Mouse (Mus musculus) retina, postnatal 1 day (tissue): ENCODE results near the gene Atf2.
"Not testable (repeated sequence)": the region's sequence is repeated elsewhere in the genome, so short reads cannot be mapped to it uniquely, and the experiment has no call there.

Source experiments
- DNase-seq: peaks from one replicate; pipeline ENCODE4 v3.0.0-alpha.2; 2012

Atf2 gene

DNA sequence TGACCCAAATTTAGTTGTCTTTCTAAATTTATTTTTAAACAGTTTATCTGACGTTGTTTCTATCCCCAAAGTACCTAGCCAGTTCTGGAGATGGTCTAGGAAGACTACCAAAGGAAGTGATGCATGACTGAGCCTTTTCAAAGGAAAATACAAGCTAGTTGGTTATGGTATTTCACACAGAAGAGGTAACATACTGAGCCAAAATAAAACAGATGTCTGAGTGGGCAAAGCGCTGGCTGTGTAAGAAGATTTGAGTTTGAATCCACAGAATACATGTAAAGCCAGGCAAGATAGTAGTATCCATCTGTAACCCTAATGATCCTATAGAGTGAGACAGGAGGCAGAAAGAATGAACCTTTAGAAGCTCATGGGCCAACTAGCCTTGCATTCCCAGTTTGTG is 14.5 kb downstream of the Atf2 start:
- no peak for DNase-seq

DNA sequence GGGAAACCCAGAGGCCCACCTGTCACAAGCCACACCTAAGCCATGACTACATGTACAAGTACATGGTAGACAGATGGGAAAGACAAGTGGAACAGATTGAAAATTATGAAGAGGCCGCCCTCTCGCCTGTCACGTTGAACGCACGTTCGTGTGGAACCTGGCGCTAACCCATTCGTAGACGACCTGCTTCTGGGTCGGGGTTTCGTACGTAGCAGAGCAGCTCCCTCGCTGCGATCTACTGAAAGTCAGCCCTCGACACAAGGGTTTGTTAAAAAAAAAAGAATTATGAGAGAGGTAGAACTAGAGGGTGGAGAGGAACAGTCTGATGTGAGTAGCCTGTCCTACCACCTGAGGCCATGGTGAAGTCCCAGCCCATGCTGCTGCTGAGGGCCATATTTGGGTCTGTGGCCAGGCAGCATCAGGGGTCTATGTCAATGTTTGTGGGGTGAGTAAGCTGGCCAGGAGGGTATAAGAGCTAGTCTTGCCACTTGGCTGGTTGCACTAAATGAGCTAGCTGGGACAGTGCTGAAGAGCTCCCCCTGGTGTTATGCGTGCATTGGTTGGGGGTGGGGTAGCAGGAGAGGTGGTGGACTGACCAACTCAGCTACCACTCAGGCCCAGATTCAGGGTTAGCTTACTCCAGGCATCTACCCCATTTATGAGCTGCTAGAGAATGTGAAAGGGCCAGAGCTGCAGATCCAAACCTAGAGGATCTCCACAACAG is 24.5 kb downstream of the Atf2 start:
- DNase-seq, result peak; percentile 40

DNA sequence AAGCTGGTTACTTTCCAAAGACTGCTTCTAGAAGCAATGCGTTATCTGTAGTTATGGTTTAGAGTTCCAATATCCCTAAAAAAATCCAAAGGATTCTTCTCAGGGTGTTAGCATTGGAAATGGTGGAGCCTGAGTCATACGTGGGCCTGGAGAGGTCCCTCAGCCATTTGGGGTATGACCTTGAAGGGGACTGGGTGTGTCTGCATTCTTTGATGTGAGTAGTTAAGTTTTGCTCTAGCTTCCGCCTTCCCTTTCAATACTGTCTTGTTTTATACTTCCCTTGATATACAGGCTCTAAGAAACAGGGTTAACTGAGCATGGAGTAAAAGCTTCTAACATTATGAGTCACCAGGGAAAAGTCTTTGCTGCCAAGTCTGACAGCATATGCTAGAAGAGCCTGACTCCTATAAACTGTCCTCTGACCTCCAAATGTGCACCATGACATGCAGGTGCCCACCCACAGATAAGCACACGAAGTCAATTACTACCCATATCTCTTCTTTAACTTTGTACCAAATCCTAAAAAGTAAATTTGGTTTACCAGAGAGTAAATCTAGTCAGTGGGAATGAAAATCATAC is 32.3 kb downstream of the Atf2 start:
- DNase-seq, result no peak

DNA sequence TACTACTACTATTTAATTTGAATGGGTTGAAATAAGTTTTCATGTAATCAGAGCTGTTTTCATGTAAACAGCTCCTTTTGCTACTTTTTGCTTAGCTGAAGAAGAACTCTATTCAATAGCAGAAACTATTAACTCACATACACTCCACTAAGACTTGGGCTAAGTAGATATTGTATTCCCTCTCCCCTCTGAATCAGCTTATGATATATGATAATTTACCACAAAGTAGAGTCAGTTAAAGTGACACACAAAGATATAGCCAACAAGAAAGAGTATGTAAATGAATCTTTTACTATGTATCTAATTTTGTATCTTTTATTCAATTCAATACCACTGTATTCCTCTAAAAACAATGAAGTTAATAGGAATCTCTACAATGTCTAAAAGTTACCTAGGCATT is 35.1 kb downstream of the Atf2 start:
- DNase-seq, result no peak

DNA sequence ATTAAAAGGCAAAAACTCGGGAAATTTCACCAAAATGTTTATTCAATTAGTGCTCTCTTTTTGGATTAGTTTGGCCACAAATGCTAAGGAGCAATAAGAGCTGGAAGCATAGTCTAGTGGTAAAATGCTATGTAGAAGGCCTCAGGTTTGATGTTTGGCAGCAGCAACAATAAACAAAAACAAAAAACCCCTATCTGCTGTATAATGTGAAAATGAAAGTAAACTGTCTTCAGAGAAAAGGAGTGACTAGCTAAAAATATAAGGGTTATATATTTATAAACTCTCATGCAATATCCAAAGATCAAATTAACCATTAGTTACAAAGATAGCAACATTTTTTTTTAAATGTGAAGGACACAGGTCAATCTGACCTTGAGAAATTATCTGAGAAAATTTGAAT is 36.2 kb downstream of the Atf2 start:
- no peak for DNase-seq

DNA sequence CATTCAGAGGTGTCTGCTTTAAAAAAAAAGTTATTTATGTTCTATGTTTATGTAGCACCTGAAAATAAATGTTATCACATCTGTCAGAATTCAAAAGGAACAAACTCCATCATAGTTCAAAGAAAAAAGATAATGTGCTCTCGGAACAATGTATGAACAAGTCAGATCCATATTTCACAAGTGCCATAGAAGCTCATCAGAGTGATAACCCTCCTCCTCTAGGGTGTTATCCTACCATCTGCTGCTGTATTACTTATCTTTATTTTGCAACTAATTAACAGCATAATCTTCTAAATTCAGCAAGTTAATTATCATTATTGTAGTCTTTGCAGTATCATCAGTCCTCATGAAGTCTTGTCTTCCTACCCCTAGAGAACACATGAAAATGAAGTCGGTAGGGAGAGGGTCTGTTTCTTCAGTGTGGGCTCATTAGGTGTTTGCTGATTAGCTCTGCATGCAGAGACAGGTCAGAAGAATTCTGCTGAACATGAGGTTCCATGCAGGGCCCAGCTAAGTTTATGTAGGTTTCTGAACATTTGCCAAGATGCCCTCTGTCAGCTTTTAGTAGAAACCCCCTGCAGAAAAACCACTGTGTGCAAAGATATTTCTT is 57.9 kb downstream of the Atf2 start:
- peak; percentile 18 for DNase-seq

DNA sequence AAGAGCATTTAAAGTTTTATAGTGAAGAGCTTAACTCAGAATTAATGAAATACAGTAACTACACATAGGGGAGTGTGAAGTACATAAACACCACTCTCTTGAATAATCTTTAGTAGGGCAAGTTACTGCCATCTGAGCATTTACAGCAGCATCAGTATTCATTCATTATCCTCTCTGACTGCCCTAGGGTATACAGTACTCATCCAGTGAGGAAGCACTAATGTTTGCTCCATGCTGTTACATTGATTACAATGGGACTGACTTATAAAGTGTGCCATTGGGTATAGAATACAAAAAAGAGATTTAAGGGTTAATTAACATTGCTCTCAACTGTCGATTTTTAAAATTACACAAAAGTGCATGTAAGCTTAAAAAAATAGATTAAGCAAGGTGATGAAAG is 59.2 kb downstream of the Atf2 start:
- peak; percentile 19 for DNase-seq

DNA sequence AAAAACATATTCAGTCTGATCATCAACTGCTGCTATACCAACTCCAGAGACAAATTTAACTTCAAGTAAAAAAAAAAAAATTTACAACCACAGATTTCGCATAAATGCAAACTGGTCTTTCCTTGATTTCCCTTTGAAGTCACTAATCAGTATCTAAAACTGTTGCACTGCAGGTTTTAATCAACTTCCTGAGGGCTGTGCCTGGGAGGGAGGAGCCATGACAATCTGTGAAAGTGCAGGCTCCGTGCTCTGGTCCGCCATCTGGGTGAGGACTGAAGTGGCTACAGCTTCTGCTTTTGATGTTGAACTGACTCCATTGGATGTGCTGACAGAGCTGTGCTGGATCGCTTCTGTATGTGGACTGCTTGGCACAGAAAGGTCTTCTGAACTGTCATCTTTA is 73.7 kb downstream of the Atf2 start:
- no peak for DNase-seq

DNA sequence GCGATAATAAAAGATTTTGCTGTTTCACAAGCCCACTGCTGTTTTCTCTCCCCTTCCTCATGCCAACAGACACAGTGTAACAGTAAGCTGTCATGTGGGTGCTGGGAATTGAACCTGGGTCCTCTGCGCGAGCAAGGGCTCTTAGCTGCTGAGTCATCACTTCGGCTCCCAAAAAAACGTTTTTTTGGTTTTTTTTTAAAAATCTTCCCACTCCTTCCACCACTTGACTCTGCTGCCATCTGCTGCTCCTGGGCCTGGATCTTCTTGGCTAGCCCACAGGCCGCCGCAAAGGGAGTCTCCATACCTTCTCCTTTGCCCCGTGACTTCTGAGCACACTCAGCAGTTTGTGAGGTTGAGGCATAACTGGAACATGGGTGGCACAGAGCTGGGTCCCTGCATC is 84.8 kb downstream of the Atf2 start:
- no peak for DNase-seq

DNA sequence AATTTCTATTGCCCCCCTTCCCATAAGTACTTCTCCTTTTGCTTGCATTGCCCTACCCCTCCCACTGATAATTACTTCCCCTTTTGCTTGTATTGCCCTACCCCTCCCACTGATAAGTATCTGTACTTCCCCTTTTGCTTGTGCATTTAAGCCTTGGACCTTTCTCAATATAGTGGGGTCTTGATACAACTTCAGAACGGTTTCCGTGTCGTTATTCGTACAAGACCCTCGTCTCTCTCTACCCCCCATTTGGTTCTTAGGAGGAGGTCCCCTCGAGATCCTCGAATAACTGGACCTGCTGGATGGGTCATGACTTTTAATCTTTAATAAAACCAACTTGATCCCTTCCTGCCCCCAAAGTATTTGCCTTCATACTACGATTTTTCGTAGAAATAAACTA is 92.3 kb downstream of the Atf2 start:
- not testable (repeated sequence) for DNase-seq

DNA sequence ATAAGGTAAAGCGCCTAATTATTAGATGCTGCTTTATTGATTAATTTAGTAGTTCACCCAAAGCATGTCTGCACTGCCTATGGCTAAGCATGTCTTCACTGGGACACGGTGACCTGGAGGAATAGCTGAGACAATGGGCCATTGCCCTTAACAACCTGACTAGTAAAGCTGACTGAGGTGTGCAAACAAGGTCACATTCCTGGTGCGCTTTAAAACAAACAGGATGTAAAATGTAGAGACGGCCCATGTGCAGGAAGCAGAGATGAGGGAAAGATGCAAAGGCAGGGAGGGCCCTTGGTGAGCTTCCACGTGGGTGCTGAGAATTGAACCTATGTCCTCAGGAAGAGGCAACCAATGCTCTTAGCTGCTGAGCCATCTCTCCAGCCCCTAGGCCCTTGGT is 93.7 kb downstream of the Atf2 start:
- no peak for DNase-seq

DNA sequence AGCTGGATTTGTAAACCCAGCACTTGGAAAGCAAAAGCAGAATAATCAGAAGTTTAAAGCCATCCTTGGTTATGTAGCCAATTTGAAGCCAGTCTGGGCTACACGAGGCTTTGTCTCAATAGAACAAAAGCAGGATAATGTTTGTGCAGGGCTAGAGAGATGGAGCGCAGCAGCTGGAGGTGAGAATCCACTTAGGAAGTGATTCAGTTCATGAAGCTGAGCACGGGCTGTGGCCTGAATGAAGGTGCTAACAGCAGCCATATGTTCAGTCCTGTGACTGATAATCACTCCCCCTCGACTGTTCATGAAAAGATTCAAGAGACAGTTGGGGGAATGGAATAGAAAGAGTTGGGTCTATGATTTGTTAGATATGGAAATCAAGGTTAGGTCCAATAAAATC is 94.3 kb downstream of the Atf2 start:
- DNase-seq, result no peak

DNA sequence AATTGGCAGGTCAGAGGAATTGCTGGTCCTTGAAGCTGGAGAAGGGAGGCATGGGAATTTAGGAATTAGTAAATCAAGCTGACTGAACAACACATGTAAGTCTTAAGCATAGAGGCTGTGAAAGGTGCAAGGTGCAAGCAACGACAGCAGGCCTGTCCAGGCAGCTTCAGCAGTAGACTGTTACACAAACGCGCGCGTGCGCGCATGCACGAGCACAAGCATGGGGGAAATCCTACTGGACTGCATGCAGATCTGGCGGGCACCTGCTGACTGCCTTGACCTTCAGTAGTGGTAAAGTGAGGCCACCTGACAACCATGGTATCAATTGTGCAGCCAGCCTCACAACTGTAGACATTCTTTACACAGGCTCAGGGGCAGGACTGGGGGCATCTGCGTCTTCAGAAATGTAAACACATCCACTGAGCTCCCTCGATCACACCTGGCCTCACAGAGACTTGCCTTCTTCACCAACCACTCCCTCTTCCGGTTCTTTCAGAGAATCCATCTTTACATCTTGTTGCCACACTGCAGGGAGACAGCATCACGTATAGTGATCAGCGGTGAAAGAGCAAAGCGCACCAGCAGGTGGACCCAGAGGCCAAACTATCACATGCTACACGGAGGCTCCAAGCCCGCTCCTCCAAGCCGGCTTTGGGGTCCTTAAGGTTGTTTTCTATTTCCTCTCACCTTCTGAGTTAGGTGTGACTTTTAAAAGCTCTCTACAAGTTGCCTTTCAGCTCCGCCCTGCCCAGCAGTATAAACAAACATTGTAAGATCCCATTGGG is 100.4 kb downstream of the Atf2 start:
- peak; percentile 47 for DNase-seq

DNA sequence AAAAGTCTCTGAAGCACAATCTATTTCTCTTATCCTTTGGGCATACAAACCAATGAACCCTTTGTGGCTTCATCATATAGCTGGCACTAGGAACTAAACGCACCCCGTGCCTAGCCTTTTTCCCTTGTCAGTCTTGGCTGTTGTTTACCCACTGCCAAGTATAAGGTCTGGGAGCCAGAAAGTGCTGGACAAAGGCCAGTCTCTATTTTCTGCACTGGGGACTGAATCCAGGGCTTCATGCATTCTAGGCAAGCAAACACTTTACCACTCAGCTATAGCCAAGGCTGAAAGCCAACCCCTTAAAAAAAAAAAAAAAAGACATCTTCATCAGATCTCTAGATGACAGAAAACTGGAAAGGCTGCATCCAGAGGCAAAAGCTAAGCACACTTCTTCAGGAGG is 102.1 kb downstream of the Atf2 start:
- no peak for DNase-seq

DNA sequence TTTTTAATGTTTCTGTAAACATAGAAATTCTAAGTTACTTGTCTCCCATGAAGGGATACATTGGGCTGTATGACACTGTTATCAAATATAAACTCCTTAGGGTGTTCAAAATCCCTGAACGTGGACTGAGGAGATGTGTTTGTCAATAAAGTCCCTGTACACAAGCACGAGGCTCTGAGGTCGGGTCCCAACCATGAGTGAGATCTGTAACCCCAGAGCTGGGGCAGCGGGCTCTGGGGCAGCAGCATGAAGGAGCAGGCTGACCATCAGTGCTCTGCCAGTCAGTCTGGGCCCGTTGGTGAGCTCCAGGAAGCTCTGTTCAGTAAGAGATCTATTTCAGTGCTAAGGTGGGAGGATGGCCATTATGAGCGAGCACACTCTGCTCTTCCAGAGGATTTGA is 104.0 kb downstream of the Atf2 start:
- no peak for DNase-seq

DNA sequence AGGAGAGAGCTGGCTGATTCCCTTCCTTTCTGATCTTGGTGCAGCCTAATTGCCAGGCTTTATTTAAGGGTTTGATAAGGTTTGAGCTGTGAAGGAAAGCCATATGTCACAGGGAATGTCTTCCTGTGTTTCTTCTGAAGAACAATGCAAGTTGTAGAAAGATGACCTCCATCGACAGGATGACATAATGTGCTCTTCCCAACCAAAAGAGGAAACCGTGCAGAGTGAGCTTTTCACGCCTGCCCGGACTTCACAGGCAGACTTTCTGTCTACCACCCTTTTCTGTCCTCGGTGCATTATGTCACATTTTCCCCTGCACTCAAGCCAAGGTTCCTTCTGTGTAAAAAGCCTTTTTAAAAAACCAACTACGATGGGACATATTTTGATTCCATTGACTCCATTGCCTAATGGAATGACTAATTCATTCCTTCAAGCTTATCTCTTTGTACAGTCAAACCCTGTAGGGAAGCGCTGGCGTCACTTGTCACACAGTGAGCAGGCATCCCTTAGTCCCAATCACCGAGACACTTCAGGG is 110.0 kb downstream of the Atf2 start:
- DNase-seq, result no peak

DNA sequence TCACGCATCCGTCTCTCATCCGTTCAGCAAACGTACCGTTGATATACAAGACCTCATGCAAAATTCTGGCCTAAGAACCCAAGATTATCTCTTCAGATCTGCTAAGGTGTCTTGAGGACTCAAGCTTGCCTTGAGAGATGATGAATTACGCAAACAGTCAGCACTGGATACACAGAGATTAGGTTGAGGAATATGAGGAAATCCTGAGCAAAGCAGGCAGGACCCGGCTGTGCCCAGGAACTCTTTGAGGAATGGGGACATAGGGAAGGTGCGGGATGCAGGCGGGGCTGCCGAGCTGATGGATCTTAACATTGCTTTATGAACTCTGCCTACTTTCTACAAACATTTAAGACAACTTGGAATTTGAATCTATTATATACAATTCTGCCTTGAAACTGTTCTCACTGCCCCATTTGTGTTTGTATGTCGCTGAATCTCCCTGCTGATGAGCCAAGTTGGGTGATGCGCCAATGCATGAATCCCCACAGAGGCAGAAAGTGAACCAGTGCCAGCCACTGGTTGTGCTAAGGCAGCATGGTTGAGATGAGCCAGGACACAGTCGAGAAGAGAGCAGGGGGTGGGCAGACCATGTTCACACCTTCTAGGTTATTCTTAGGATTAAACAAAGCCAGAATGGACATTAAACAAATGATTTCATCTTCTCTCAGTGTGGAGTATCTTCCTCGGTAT is 112.0 kb downstream of the Atf2 start:
- no peak for DNase-seq

DNA sequence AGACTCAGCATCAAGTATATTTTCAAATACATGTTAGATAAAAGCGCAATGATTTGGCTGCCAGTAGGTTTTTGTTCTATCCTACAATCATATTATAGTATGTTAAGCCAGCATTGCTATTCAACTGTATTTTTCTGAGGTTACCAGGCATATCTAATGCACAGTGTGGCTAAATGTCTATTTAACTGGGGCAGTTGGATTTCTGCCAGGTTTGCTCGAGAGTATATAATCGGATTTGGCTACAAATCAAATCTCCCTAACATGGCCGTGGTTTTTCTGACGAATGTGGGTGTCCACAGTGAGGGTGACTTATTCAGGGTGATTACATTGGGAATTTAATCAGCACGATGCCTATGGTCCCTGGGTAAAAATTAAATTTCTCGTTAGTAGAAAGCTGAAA is 112.6 kb downstream of the Atf2 start:
- peak; percentile 93 for DNase-seq

DNA sequence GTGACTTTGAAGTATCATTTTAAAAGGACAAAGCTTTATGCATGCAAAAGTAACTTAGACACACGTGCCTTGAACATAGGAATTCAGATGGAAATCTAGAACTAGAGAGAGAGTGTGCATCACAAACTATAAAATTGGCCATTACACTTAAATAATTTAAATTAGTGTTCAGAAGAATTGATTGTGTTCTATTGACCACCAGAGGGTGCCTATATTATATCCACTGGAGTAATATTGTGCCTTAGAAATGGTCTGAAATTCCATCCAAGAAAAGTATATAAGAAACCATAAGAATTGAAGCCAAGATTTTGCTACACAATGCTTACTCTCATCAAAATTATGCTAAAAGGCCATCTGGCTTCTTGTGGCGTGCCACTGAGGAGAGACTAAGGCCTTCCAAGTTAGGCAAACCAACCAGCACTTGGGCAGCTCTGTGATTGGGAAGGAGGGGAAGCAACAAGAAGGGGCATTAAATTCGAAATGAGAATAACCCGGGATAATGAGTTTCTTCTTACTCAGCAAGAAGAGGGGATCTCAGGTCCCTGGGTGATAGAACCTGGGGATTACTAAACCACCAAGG is 113.3 kb downstream of the Atf2 start:
- DNase-seq, result no peak

DNA sequence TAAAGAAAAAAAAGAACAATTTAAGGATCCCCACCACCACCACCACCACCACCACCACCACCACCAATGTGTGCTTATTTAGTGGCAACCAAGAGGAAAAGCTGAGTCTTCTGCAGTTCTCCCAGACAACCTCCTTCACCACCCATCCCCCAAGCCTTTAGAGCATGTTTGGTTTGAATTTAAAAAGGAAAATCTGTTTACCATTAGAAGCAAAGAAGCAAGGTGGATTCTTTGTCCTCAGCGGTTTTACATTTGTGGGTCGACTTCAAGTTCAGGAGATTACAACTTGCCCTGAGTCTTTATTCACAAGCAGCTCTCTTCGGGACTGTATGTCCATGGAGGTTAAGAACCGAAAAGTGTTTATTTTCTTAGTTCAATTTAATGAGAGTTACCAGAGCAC is 115.5 kb downstream of the Atf2 start:
- DNase-seq, result no peak

DNA sequence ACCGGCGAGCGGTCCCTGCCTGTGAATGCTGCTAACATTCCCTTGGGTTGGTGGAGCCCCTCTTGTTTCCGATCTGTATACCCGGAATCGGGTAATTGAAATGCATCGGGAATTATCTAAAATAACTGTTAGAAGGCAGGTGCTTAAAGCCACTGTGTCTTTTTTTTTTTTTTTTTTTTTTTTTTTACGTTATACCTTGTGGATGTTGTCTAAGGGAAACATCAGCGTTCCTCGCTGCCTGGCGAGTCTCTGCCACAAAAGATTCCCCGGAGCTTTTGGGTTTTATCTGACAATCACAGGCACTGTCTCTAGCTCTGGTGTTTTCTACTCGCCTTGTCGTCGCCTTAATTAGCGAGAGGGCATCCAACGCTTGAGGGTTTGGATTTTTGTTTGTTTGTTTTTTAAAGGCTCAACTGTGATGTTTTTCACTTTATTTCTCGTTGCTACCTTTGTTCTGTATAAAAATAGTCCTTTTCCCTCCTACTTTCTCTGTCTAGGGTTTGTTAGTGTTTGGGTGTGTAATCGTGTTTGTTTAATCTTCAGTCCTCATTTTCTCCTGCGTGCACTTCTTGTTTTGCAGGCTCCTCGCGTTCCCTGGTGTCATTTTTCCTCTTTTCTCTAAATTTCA is 116.6 kb downstream of the Atf2 start:
- no peak for DNase-seq
